In the genomic region with DNA sequence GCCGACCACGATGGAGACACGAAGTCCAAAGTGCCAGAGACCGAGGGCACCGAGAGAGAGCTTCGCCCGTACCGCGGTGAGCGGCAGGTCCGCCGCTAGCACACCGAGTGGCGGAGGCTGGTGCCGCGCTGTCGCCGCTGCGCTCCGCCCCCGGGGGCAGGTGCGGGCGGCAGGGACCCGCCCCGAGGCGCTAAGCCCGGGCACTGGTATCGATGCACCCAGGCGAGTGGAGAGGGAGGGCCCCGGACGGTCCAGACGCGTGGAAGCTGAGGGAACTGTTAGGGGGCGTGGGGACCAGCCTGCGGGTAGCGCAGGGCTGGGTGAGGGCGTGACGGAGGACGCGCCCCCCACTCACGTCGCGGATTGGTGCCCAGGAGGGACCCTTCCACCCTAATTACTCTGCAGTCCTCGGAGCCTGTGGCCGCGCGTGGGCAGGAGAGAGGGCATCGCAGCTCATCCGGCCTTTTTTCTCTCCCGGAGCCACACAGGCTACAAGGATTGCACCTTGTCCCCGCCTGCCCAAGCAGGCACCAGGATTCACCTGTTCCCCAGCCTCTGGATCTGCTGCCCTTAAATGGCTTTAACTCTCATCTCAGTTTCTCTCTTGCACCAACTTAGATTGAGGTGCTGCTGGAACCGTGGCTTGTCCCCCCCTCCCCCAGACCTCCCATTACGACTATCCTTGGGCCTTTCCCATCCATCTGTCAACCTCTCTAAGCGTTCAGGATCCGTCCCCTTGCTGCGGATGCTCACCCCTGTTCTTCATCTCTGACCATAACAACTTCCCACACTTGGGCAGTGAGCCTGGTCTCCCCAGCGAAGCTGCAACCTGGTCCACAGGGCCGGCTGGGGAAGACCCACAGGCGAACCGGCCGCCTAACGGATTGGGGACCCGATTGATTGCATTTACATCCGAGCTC, we compare ENCODE assay signal across 8 mouse cellular contexts. TPM values are rescaled to one million over a fixed set of nuclear protein-coding genes. Genes with fewer than 3 reads are reported as not detected.
A peak's percentile ranks its signal among the peaks of the same experiment; 100 is the strongest.
DNase-seq lines count a peak whose midpoint lies in the region; ATAC-seq lines count a peak whose summit lies in the region.

No protein-coding gene starts in this region.

- DNase-seq in gastrocnemius, postnatal 10 days: peak; percentile 14
- DNase-seq in gastrocnemius, adult 8-10 months (ENCODE audit: low spot score in 2 of 2): no peak
- DNase-seq in adrenal gland, postnatal 14 days: peak; percentile 46
- peak; percentile 19 for DNase-seq in embryonic facial prominence, embryonic 14.5 days (ENCODE audit: low spot score)
- peak; percentile 47 for DNase-seq in liver, embryonic 11.5 days (ENCODE audit: low spot score)
- peak; percentile 15 for DNase-seq in naive thymus-derived CD4-positive, alpha-beta T cell, adult 2 months (ENCODE audit: low read depth)
- peak; percentile 8 for DNase-seq in urinary bladder, postnatal 25 days (ENCODE audit: low spot score)

- peak overlapping the region; percentile 58 for H3K4me3 ChIP-seq in embryonic facial prominence, embryonic 14.5 days (ENCODE audit: low read depth, low read length)
- peak overlapping the region; percentile 65 for H3K4me3 ChIP-seq in hindbrain, embryonic 16.5 days (ENCODE audit: low read length)
- peak overlapping the region; percentile 61 for H3K4me3 ChIP-seq in liver, embryonic 11.5 days (ENCODE audit: low read depth, low read length)

- ATAC-seq in embryonic facial prominence, embryonic 14.5 days (ENCODE audit: low read depth): peak; percentile 73
- peak; percentile 65 for ATAC-seq in hindbrain, embryonic 16.5 days
- peak; percentile 62 for ATAC-seq in liver, embryonic 11.5 days (replicated peaks; ENCODE audit: low FRiP score)

- H3K4me1 ChIP-seq in embryonic facial prominence, embryonic 14.5 days (ENCODE audit: control insufficient read depth, insufficient read depth, low read length): peaks cover 6% of the 10 kb centered on the region; the same call in 1 of the 2 replicates
- peaks cover 9% of the 10 kb centered on the region; the same call in 1 of the 2 replicates for H3K4me1 ChIP-seq in hindbrain, embryonic 16.5 days (ENCODE audit: control insufficient read depth, insufficient read depth, low read depth, low read length)
- peaks cover 7% of the 10 kb centered on the region for H3K4me1 ChIP-seq in liver, embryonic 11.5 days (replicated peaks; ENCODE audit: control insufficient read depth, insufficient read depth, low read length)

- peak overlapping the region; percentile 98 for H3K4me2 ChIP-seq in embryonic facial prominence, embryonic 14.5 days (ENCODE audit: low read depth, low read length)
- H3K4me2 ChIP-seq in hindbrain, embryonic 16.5 days (ENCODE audit: low read length): peak overlapping the region; percentile 85
- H3K4me2 ChIP-seq in liver, embryonic 11.5 days: peak overlapping the region; percentile 97

- peaks cover 72% of the 10 kb centered on the region for H3K27me3 ChIP-seq in embryonic facial prominence, embryonic 14.5 days (replicated peaks; ENCODE audit: control insufficient read depth, insufficient read depth, low read length)
- H3K27me3 ChIP-seq in hindbrain, embryonic 16.5 days (replicated peaks; ENCODE audit: control insufficient read depth, insufficient read depth, low read length): no peaks in the 10 kb centered on the region; the same call in none of the 2 replicates
- peaks cover 52% of the 10 kb centered on the region for H3K27me3 ChIP-seq in liver, embryonic 11.5 days (replicated peaks; ENCODE audit: control insufficient read depth, insufficient read depth, low read length)

- H3K9ac ChIP-seq in embryonic facial prominence, embryonic 14.5 days (ENCODE audit: low read depth, low read length): peak overlapping the region; percentile 55
- H3K9ac ChIP-seq in hindbrain, embryonic 16.5 days (ENCODE audit: low read depth, low read length): peak overlapping the region; percentile 70
- peak overlapping the region; percentile 25 for H3K9ac ChIP-seq in liver, embryonic 11.5 days (ENCODE audit: low read depth, low read length)

- H3K36me3 ChIP-seq in embryonic facial prominence, embryonic 14.5 days (ENCODE audit: control insufficient read depth, insufficient read depth, low read length): no peaks in the 10 kb centered on the region
- H3K36me3 ChIP-seq in hindbrain, embryonic 16.5 days (ENCODE audit: control insufficient read depth, insufficient read depth, low read length): no peaks in the 10 kb centered on the region
- H3K36me3 ChIP-seq in liver, embryonic 11.5 days (ENCODE audit: control insufficient read depth, insufficient read depth, low read length): no peaks in the 10 kb centered on the region

- WGBS in embryonic facial prominence, embryonic 14.5 days: 7% methylated on average over 19 of the region's 64 CpGs
- WGBS in hindbrain, embryonic 16.5 days: 4% methylated on average over 33 of the region's 64 CpGs
- WGBS in liver, embryonic 11.5 days: 2% methylated on average over 63 of the region's 64 CpGs

- H3K9me3 ChIP-seq in embryonic facial prominence, embryonic 14.5 days (ENCODE audit: control insufficient read depth, low read length): no peaks in the 10 kb centered on the region
- no peaks in the 10 kb centered on the region for H3K9me3 ChIP-seq in hindbrain, embryonic 16.5 days (ENCODE audit: control insufficient read depth, low read length)
- no peaks in the 10 kb centered on the region for H3K9me3 ChIP-seq in liver, embryonic 11.5 days (ENCODE audit: control insufficient read depth, low read length)

- no peak overlapping the region for H3K27ac ChIP-seq in embryonic facial prominence, embryonic 14.5 days (replicated peaks; ENCODE audit: low read depth, low read length)
- peak overlapping the region; percentile 69 for H3K27ac ChIP-seq in hindbrain, embryonic 16.5 days (ENCODE audit: low read depth, low read length)
- no peak overlapping the region for H3K27ac ChIP-seq in liver, embryonic 11.5 days (ENCODE audit: low read depth, low read length)

RNA-seq across cellular contexts. Expression of a gene that starts 1.4 kb away (rescaled TPM):
- under 1 TPM in 1 of 2 experiments, not detected in 1; 0.47 TPM for total RNA-seq in gastrocnemius, postnatal 10 days (2021)
- not detected for total RNA-seq in gastrocnemius, adult 8-10 months (2022)
- total RNA-seq in adrenal gland, postnatal 14 days (2021): 0.82 and 0.94 TPM in 2 replicates
- polyA plus RNA-seq in embryonic facial prominence, embryonic 14.5 days (2014; fragmentation: Nextera tagmentation; extraction: Ambion mirVana): 2.1 and 4.7 TPM in 2 replicates
- polyA plus RNA-seq in hindbrain, embryonic 16.5 days (2015; fragmentation: Nextera tagmentation; extraction: Ambion mirVana): 49.0 and 50.5 TPM in 2 replicates
- 1.1 and 1.7 TPM in 2 replicates for polyA plus RNA-seq in liver, embryonic 11.5 days (2014; fragmentation: Nextera tagmentation; extraction: Ambion mirVana)

RNA-seq across cellular contexts. Expression of a gene that starts 51.3 kb away (rescaled TPM):
- not detected for total RNA-seq in gastrocnemius, postnatal 10 days (2021)
- total RNA-seq in gastrocnemius, adult 8-10 months (2022): not detected
- 0.41 and 0.70 TPM in 2 replicates for total RNA-seq in adrenal gland, postnatal 14 days (2021)
- polyA plus RNA-seq in embryonic facial prominence, embryonic 14.5 days (2014; fragmentation: Nextera tagmentation; extraction: Ambion mirVana): 0.10 and 0.22 TPM in 2 replicates
- polyA plus RNA-seq in hindbrain, embryonic 16.5 days (2015; fragmentation: Nextera tagmentation; extraction: Ambion mirVana): 0.14 TPM in 1 of 2 replicates, not detected in the other
- 7.2 and 7.3 TPM in 2 replicates for polyA plus RNA-seq in liver, embryonic 11.5 days (2014; fragmentation: Nextera tagmentation; extraction: Ambion mirVana)

Comparison
In these comparisons a context has a peak if more than half of its experiments do, and no peak if none do; other contexts are left out.
1. DNase-seq: peak in gastrocnemius, postnatal 10 days (single experiment), adrenal gland, postnatal 14 days (single experiment), embryonic facial prominence, embryonic 14.5 days (single experiment), liver, embryonic 11.5 days (single experiment), naive thymus-derived CD4-positive, alpha-beta T cell, adult 2 months (single experiment) and urinary bladder, postnatal 25 days (single experiment); none in gastrocnemius, adult 8-10 months (0 of 2).
2. Peak in every context shown above with its lines, with median percentiles within 50 percentile points of each other: ATAC-seq, H3K4me2 ChIP-seq, H3K4me3 ChIP-seq and H3K9ac ChIP-seq.